Mouse (Mus musculus) forebrain, postnatal 0 days (tissue): ENCODE measurements at regions not wholly inside any gene's neighbourhood (a gene's known extent, or its start where the extent isn't known, plus 50 kb on each side); places are given as distances from the start of the nearest gene placed in this dataset.

ENCODE experiments used
- ATAC-seq: fragments of 200-750 bp; cut with Nextera tagmentation; 2 replicates; pipeline ENCODE4 v1.8.0; 2017; ENCODE audit warnings: mild to moderate bottlenecking, moderate library complexity
- DNase-seq: peaks from one replicate; pipeline ENCODE4 v3.0.0-alpha.2; 2015
- H3K27ac ChIP-seq: fragments of 300-500 bp; sonication (generic); 2 replicates; pipeline ENCODE4 v1.5.1; 2014; ENCODE audit warnings: low read depth, mild to moderate bottlenecking, antibody characterized with exemption, low read length, moderate library complexity, mixed read lengths
- H3K27me3 ChIP-seq: fragments of 300-500 bp; sonication (generic); 2 replicates; pipeline ENCODE4 v1.6.1; 2014; ENCODE audit warnings: mild to moderate bottlenecking, low read length, mixed read lengths; ENCODE audit not compliant: insufficient read depth
- H3K36me3 ChIP-seq: fragments of 300-500 bp; sonication (generic); 2 replicates; pipeline ENCODE4 v1.6.1; 2014; ENCODE audit warnings: mild to moderate bottlenecking, moderate library complexity; ENCODE audit not compliant: insufficient read depth
- H3K4me1 ChIP-seq: fragments of 300-500 bp; sonication (generic); 2 replicates; pipeline ENCODE4 v1.6.1; 2014; ENCODE audit warnings: antibody characterized with exemption; ENCODE audit not compliant: insufficient read depth
- H3K4me2 ChIP-seq: fragments of 300-500 bp; sonication (generic); 2 replicates; pipeline ENCODE4 v1.6.1; 2014; ENCODE audit warnings: low read depth, mild to moderate bottlenecking, moderate library complexity
- H3K4me3 ChIP-seq: fragments of 300-500 bp; sonication (generic); 2 replicates; pipeline ENCODE4 v1.5.1; 2014; ENCODE audit warnings: low read depth, low read length, mixed read lengths
- H3K9ac ChIP-seq: fragments of 300-500 bp; sonication (generic); 2 replicates; pipeline ENCODE4 v1.6.1; 2014; ENCODE audit warnings: mild to moderate bottlenecking
- H3K9me3 ChIP-seq: fragments of 300-500 bp; sonication (generic); 2 replicates; pipeline ENCODE4 v1.6.1; 2016; ENCODE audit warnings: low read length
- CTCF ChIP-seq: sonication (generic); IDR thresholded peaks from 2 replicates; pipeline ENCODE4 v1.5.1; 2016; ENCODE audit warnings: antibody characterized with exemption, control low read depth, low read depth
- WGBS: fragments of 180-500 bp; shearing (Covaris S2); extraction: QIAGEN DNeasy Blood & Tissue Kit; methylation state at CpG from one replicate; pipeline ENCODE4 v1.1.7; 2014; 5-methylcytosine and 5-hydroxymethylcytosine counted together

DNA sequence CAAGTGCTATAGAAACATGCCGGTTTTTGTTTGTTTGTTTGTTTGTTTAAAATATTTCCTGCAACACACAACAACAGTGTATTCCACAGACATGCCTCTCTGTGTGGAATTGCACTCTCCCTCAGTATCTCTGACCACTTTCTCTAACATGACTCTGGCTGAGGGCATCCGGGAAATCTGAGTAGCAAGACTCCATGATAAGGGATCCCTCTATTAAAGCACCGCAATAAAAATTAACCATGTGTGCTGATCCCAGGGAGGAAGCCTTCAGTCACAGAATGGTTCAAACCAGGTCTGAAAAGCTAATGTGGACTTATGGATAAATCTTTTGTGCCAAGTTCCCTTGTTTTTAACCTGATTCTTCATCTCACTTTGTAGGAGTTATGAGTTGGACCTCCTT, 260.1 kb downstream of the Hdgfl1 start:
- H3K27me3 ChIP-seq: no peaks in the 10 kb centered on the region
- no peak overlapping the region for H3K4me2 ChIP-seq
- no peaks in the 10 kb centered on the region for H3K36me3 ChIP-seq
- H3K4me1 ChIP-seq: no peaks in the 10 kb centered on the region
- no peak overlapping the region for H3K27ac ChIP-seq
- WGBS: 92% methylated on average over 3 of the region's 3 CpGs
- TF ChIP-seq CTCF: no peak
- H3K9me3 ChIP-seq: no peaks in the 10 kb centered on the region
- no peak overlapping the region for H3K9ac ChIP-seq
- no peak overlapping the region for H3K4me3 ChIP-seq
- DNase-seq (no peak), ATAC-seq (no peak)

DNA sequence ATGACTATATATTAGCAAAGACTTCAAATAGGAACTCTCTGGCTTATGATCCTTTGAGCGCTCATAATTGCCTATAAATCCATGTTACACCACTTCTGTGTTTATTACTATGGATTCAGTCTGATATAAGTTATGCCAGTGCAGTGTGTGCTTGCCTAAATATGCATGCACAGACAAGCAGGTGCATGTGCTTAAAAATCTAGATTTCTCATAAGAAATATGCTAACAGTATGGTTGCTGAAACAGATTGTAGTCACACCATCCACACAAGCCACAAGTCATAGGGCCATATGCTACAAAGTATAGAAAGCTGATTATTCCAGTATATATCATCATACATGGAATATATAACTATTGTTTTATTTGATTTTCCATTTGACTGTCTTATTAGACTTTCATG, 266.2 kb downstream of the Hdgfl1 start:
- Histone ChIP-seq H3K9ac (no peak overlapping the region), H3K9me3 (no peaks in the 10 kb centered on the region), H3K4me3 (no peak overlapping the region), H3K4me1 (no peaks in the 10 kb centered on the region), H3K4me2 (no peak overlapping the region), H3K27me3 (no peaks in the 10 kb centered on the region), H3K36me3 (no peaks in the 10 kb centered on the region), H3K27ac (no peak overlapping the region)
- WGBS: 84% methylated on average over 1 of the region's 1 CpGs
- peak; percentile 51 for ATAC-seq
- DNase-seq: no peak
- no peak for TF ChIP-seq CTCF

DNA sequence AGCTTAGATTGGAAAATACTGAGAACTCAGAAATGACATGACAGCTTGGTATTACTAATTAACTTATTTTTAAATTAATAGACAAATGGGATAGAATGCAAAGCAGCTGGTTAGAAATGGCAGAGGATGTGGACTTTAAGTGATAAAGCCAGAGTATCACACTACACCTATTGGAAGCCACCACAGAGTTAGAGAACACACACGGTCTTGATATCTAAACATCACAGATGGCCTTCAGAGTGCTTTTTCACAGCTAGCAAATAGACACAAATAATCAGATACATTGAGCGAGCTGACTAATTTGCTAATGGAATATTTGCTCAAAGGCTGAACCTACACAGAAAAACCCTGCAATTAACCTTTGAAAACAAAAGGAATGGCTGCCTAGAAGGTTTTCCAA, 272.9 kb downstream of the Hdgfl1 start:
- H3K9me3 ChIP-seq: no peaks in the 10 kb centered on the region
- no peaks in the 10 kb centered on the region for H3K36me3 ChIP-seq
- no peak overlapping the region for H3K9ac ChIP-seq
- 42% methylated on average over 2 of the region's 2 CpGs for WGBS
- TF ChIP-seq CTCF: no peak
- DNase-seq (no peak), ATAC-seq (no peak)
- no peaks in the 10 kb centered on the region for H3K4me1 ChIP-seq
- H3K27me3 ChIP-seq: no peaks in the 10 kb centered on the region
- H3K4me2 ChIP-seq: no peak overlapping the region
- no peak overlapping the region for H3K4me3 ChIP-seq
- H3K27ac ChIP-seq: no peak overlapping the region

DNA sequence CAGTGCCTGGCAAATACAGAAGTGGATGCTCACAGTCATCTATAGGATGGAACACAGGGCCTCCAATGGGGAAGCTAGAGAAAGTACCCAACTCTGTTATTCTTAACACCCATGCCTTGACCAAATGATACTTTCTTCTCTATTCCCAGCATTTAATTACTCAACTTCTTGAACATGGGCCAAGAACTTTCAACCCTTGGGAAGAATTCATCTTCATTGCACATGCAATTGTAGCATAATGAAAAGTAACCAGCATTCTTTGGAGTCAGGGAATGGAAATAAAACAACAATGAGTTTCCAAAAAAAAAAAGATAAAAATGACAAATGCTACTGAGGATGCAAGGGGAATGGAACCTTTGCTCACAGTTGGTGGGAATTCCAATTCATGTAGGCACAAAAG, 274.1 kb downstream of the Hdgfl1 start:
- Histone ChIP-seq H3K4me3 (no peak overlapping the region), H3K4me2 (no peak overlapping the region), H3K36me3 (no peaks in the 10 kb centered on the region), H3K27me3 (no peaks in the 10 kb centered on the region), H3K9me3 (no peaks in the 10 kb centered on the region), H3K4me1 (no peaks in the 10 kb centered on the region), H3K27ac (no peak overlapping the region), H3K9ac (no peak overlapping the region)
- ATAC-seq (no peak), DNase-seq (no peak)
- TF ChIP-seq CTCF: no peak

DNA sequence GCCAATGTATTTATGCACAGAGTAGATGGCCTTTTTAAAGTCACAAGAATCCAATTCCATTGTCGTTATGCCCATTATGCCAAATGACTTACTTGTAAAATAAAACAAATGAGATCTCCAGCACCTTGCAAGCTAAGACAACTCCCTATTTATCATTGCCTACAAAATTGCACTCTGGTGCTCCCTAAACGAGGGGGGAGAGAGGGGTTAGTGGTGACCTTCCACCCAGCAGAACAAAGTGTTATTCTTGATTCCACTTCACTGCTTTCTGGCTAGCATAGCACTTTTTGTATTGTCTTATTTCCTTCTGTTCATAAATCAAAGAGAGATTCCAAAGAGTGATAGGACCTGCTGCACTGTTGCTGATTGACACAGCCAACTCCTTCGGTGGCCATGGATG, 300.6 kb downstream of the Hdgfl1 start:
- DNase-seq: no peak
- TF ChIP-seq CTCF: no peak
- no peaks in the 10 kb centered on the region for H3K9me3 ChIP-seq
- H3K4me3 ChIP-seq: no peak overlapping the region
- H3K4me1 ChIP-seq: no peaks in the 10 kb centered on the region
- H3K9ac ChIP-seq: no peak overlapping the region
- no peaks in the 10 kb centered on the region for H3K36me3 ChIP-seq
- H3K27ac ChIP-seq: no peak overlapping the region
- 59% methylated on average over 3 of the region's 3 CpGs for WGBS
- ATAC-seq: no peak
- no peak overlapping the region for H3K4me2 ChIP-seq
- H3K27me3 ChIP-seq: no peaks in the 10 kb centered on the region

DNA sequence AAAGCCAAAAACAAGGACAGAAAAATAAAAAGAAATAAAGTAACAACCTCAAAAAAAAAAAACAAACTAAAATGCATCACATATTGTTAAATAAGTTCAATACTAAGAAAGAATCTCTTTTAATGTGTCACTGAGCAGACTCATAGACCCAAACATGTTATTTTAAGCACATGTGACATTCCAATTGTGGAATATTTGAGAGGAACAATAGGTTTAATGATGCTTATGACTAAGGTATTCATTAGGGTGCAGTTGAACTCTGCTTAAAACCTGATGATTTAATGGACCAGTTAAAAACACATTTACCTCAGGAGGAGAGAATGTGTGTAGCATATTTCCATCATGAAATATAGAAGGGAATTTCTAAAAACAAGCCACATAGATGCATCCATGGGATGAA, 302.4 kb downstream of the Hdgfl1 start:
- Histone ChIP-seq H3K9me3 (no peaks in the 10 kb centered on the region), H3K4me1 (no peaks in the 10 kb centered on the region), H3K4me2 (no peak overlapping the region), H3K9ac (no peak overlapping the region), H3K4me3 (no peak overlapping the region), H3K27me3 (no peaks in the 10 kb centered on the region), H3K27ac (no peak overlapping the region), H3K36me3 (no peaks in the 10 kb centered on the region)
- ATAC-seq: no peak
- TF ChIP-seq CTCF: no peak
- DNase-seq: no peak

DNA sequence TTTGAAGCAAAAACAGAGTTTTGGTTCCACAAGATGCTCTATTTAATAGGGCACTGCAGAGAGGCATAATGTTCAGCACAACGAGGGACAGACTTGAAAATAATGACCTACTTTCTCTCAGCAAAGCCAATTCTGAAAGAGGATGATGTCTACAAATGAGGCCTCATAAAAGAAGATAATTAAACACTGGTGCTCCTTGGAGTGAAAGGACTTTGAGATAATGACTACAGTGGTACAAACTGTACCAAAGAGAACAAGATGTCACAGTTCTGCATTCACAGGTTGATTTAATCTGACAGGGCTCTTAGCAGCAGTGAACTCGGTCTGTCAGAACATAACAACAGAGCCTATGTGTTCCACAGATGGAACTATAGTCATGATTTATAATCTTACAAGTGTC, 305.4 kb downstream of the Hdgfl1 start:
- DNase-seq: peak; percentile 22

DNA sequence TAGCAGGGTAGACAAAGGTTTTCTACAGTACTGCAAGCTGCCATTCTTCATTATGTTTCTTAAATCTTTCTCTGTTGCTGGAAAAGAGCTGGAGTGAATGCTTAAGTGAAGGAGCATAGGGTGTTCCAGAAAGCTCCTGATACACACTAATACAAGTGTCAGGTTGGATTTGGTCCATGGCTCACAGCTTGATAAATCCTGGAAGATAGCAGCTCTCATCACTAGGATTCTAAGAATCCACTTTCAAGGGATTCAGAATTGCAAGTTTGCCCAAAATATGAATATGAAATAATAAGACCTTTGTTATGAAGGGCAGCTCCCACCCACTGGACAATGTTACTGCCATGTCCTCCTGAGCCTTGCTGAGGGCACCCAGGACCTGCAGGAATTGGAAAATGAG, 305.9 kb downstream of the Hdgfl1 start:
- Histone ChIP-seq H3K9ac (no peak overlapping the region), H3K27ac (no peak overlapping the region), H3K36me3 (no peaks in the 10 kb centered on the region), H3K4me2 (no peak overlapping the region), H3K27me3 (no peaks in the 10 kb centered on the region), H3K9me3 (no peaks in the 10 kb centered on the region), H3K4me3 (no peak overlapping the region), H3K4me1 (no peaks in the 10 kb centered on the region)
- no peak for ATAC-seq
- no peak for TF ChIP-seq CTCF
- no peak for DNase-seq

More for the DNA sequence above, 305.4 kb downstream of the Hdgfl1 start:
- Histone ChIP-seq H3K9me3 (no peaks in the 10 kb centered on the region), H3K4me3 (no peak overlapping the region), H3K4me2 (no peak overlapping the region), H3K27ac (no peak overlapping the region), H3K27me3 (no peaks in the 10 kb centered on the region), H3K9ac (no peak overlapping the region), H3K4me1 (no peaks in the 10 kb centered on the region), H3K36me3 (no peaks in the 10 kb centered on the region)
- no peak for TF ChIP-seq CTCF
- 11% methylated on average over 2 of the region's 2 CpGs for WGBS
- ATAC-seq: peak; percentile 84
